Mouse (Mus musculus): ENCODE measurements around the gene Mrpl1. TPM values are rescaled to one million over a fixed set of nuclear protein-coding genes. Genes with fewer than 3 reads are reported as not detected.

Mrpl1 gene
- total RNA-seq, 2 experiments from 2014 or later: 21.0 to 21.9 TPM

DNA sequence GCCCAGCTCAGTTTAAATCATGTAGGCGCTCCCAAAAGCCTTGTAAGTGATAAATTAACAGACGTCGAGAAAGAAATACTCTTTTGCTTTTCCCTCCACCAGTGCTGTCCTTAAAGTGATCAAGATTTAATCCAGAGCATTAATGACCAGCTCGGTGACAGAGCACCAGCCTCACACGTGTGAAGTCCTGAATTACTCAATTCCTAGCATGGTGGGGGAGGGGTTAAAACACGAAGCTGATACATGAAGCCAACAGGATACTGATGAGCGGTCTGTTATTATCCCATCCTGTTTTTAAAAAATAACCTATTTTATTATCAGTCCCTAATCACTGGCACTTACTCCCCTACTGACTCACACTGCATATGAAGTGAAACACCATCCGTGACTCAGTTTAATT, 102.4 kb downstream of the Mrpl1 start:
- DNase-seq: no peak

Other genes with a start within 250 kb of the Mrpl1 start
- 10 to 100 TPM; 54.2 to 58.0 TPM for gene Cnot6l, start 45.3 kb upstream of the Mrpl1 start, total RNA-seq (2021)
- gene Fras1, start 164.5 kb downstream of the Mrpl1 start, total RNA-seq (2021): 10 to 100 TPM; 22.8 to 30.6 TPM